Mouse (Mus musculus) midbrain, embryonic 11.5 days (tissue): ENCODE results near the gene Etv6. TPM values are rescaled to one million over a fixed set of nuclear protein-coding genes. Genes with fewer than 3 reads are reported as not detected.

ENCODE experiments used
- ATAC-seq: fragments of 200-750 bp; cut with Nextera tagmentation; 2 replicates; pipeline ENCODE4 v1.8.0; 2017; ENCODE audit warnings: moderate TSS enrichment, moderate library complexity; ENCODE audit not compliant: low FRiP score
- DNase-seq: peaks from one replicate; pipeline ENCODE4 v3.0.0; 2015; ENCODE audit warnings: low spot score; ENCODE audit errors: missing footprints
- H3K27ac ChIP-seq: fragments of 300-500 bp; sonication (generic); 2 replicates; pipeline ENCODE4 v1.5.1; 2014; ENCODE audit warnings: low read depth, low read length
- H3K27me3 ChIP-seq: fragments of 300-500 bp; sonication (generic); 2 replicates; pipeline ENCODE4 v1.6.1; 2014; ENCODE audit warnings: mild to moderate bottlenecking, low read length, moderate library complexity, mixed read lengths; ENCODE audit not compliant: control insufficient read depth, insufficient read depth
- H3K36me3 ChIP-seq: fragments of 300-500 bp; sonication (generic); 2 replicates; pipeline ENCODE4 v1.6.1; 2014; ENCODE audit warnings: mild to moderate bottlenecking, low read length, moderate library complexity, mixed read lengths; ENCODE audit not compliant: control insufficient read depth, insufficient read depth
- H3K4me1 ChIP-seq: fragments of 300-500 bp; sonication (generic); 2 replicates; pipeline ENCODE4 v1.6.1; 2014; ENCODE audit warnings: low read length; ENCODE audit not compliant: control insufficient read depth, insufficient read depth
- H3K4me2 ChIP-seq: fragments of 300-500 bp; sonication (generic); 2 replicates; pipeline ENCODE4 v1.6.1; 2014; ENCODE audit warnings: mild to moderate bottlenecking, moderate library complexity
- H3K4me3 ChIP-seq: fragments of 300-500 bp; sonication (generic); 2 replicates; pipeline ENCODE4 v1.5.1; 2014; ENCODE audit warnings: low read depth, low read length
- H3K9ac ChIP-seq: fragments of 300-500 bp; sonication (generic); 2 replicates; pipeline ENCODE4 v1.6.1; 2014; ENCODE audit warnings: low read length
- H3K9me3 ChIP-seq: fragments of 300-500 bp; sonication (generic); 2 replicates; pipeline ENCODE4 v1.6.1; 2016; ENCODE audit warnings: low read length; ENCODE audit not compliant: control insufficient read depth
- WGBS: fragments of 180-500 bp; shearing (Covaris S2); extraction: QIAGEN DNeasy Blood & Tissue Kit; methylation state at CpG from one replicate; pipeline ENCODE4 v1.1.7; 2014; 5-methylcytosine and 5-hydroxymethylcytosine counted together
- polyA plus RNA-seq: library from polyadenylated mRNA; unstranded; fragments of >200 nt; fragmentation: Nextera tagmentation; extraction: Ambion mirVana; gene quantifications from 2 replicates; pipeline ENCODE4 v1.2.1, GENCODE M21; 2014

Etv6 gene
- polyA plus RNA-seq, 1 experiment from 2014 or later, result 14.0 TPM

GRCm38 (mm10) chr6:134090378-134090692 is 54.8 kb downstream of the Etv6 start:
- DNase-seq (no peak), ATAC-seq (no peak)
- Histone ChIP-seq H3K27ac (no peak overlapping the region), H3K4me2 (no peak overlapping the region), H3K4me1 (no peaks in the 10 kb centered on the region), H3K27me3 (no peaks in the 10 kb centered on the region), H3K36me3 (no peaks in the 10 kb centered on the region), H3K9ac (no peak overlapping the region), H3K4me3 (no peak overlapping the region), H3K9me3 (no peaks in the 10 kb centered on the region)
- WGBS, result 83% methylated on average over 4 of the region's 4 CpGs

- 87% methylated on average over 4 of the region's 4 CpGs for WGBS
- H3K27me3 ChIP-seq, result no peaks in the 10 kb centered on the region
- no peaks in the 10 kb centered on the region for H3K4me1 ChIP-seq
- H3K9ac ChIP-seq, result no peak overlapping the region
- DNase-seq, result no peak
- no peaks in the 10 kb centered on the region for H3K36me3 ChIP-seq
- no peaks in the 10 kb centered on the region for H3K9me3 ChIP-seq
- ATAC-seq, result no peak
- no peak overlapping the region for H3K4me2 ChIP-seq
- no peak overlapping the region for H3K27ac ChIP-seq
- H3K4me3 ChIP-seq, result no peak overlapping the region
These were observed 55.4 kb downstream of the Etv6 start for GRCm38 (mm10) chr6:134090875-134091274.

- H3K9ac ChIP-seq, result no peak overlapping the region
- H3K4me3 ChIP-seq, result no peak overlapping the region
- ATAC-seq, result no peak
- WGBS, result 86% methylated on average over 8 of the region's 8 CpGs
- DNase-seq, result no peak
- no peak overlapping the region for H3K27ac ChIP-seq
- H3K9me3 ChIP-seq, result no peaks in the 10 kb centered on the region
- H3K4me1 ChIP-seq, result no peaks in the 10 kb centered on the region
- H3K36me3 ChIP-seq, result no peaks in the 10 kb centered on the region
- H3K27me3 ChIP-seq, result no peaks in the 10 kb centered on the region
- no peak overlapping the region for H3K4me2 ChIP-seq
These were observed 55.9 kb downstream of the Etv6 start for GRCm38 (mm10) chr6:134091398-134091801.

GRCm38 (mm10) chr6:134094066-134094465 is 58.6 kb downstream of the Etv6 start:
- ATAC-seq, result no peak
- H3K4me2 ChIP-seq, result no peak overlapping the region
- H3K4me3 ChIP-seq, result no peak overlapping the region
- no peaks in the 10 kb centered on the region for H3K27me3 ChIP-seq
- WGBS, result 95% methylated on average over 5 of the region's 5 CpGs
- no peak for DNase-seq
- no peak overlapping the region for H3K9ac ChIP-seq
- H3K9me3 ChIP-seq, result no peaks in the 10 kb centered on the region
- H3K4me1 ChIP-seq, result no peaks in the 10 kb centered on the region
- H3K27ac ChIP-seq, result no peak overlapping the region
- no peaks in the 10 kb centered on the region for H3K36me3 ChIP-seq

GRCm38 (mm10) chr6:134094620-134095019 is 59.1 kb downstream of the Etv6 start:
- no peaks in the 10 kb centered on the region for H3K4me1 ChIP-seq
- H3K4me2 ChIP-seq, result no peak overlapping the region
- H3K27ac ChIP-seq, result no peak overlapping the region
- H3K27me3 ChIP-seq, result no peaks in the 10 kb centered on the region
- no peak overlapping the region for H3K9ac ChIP-seq
- H3K36me3 ChIP-seq, result no peaks in the 10 kb centered on the region
- H3K9me3 ChIP-seq, result no peaks in the 10 kb centered on the region
- no peak overlapping the region for H3K4me3 ChIP-seq
- ATAC-seq (no peak), DNase-seq (no peak)
- WGBS, result 93% methylated on average over 7 of the region's 8 CpGs

GRCm38 (mm10) chr6:134095582-134095981 is 60.1 kb downstream of the Etv6 start:
- Histone ChIP-seq H3K4me3 (no peak overlapping the region), H3K9ac (no peak overlapping the region), H3K27me3 (no peaks in the 10 kb centered on the region), H3K36me3 (no peaks in the 10 kb centered on the region), H3K9me3 (no peaks in the 10 kb centered on the region), H3K4me1 (no peaks in the 10 kb centered on the region), H3K27ac (no peak overlapping the region), H3K4me2 (no peak overlapping the region)
- ATAC-seq (no peak), DNase-seq (no peak)
- 90% methylated on average over 4 of the region's 4 CpGs for WGBS

GRCm38 (mm10) chr6:134099976-134100743 is 64.7 kb downstream of the Etv6 start:
- Histone ChIP-seq H3K36me3 (no peaks in the 10 kb centered on the region; the same call in 1 of the 2 replicates), H3K27me3 (no peaks in the 10 kb centered on the region), H3K27ac (no peak overlapping the region), H3K9ac (no peak overlapping the region), H3K4me1 (no peaks in the 10 kb centered on the region), H3K4me2 (no peak overlapping the region), H3K9me3 (no peaks in the 10 kb centered on the region), H3K4me3 (no peak overlapping the region)
- ATAC-seq (no peak), DNase-seq (no peak)
- 93% methylated on average over 11 of the region's 11 CpGs for WGBS

- no peaks in the 10 kb centered on the region for H3K27me3 ChIP-seq
- ATAC-seq (no peak), DNase-seq (no peak)
- H3K27ac ChIP-seq, result no peak overlapping the region
- H3K4me1 ChIP-seq, result no peaks in the 10 kb centered on the region
- H3K4me3 ChIP-seq, result no peak overlapping the region
- no peaks in the 10 kb centered on the region for H3K9me3 ChIP-seq
- no peaks in the 10 kb centered on the region; the same call in 1 of the 2 replicates for H3K36me3 ChIP-seq
- WGBS, result 93% methylated on average over 1 of the region's 1 CpGs
- no peak overlapping the region for H3K4me2 ChIP-seq
- no peak overlapping the region for H3K9ac ChIP-seq
These were observed 66.9 kb downstream of the Etv6 start for GRCm38 (mm10) chr6:134102396-134102795.

- Histone ChIP-seq H3K4me2 (no peak overlapping the region), H3K27me3 (no peaks in the 10 kb centered on the region), H3K27ac (no peak overlapping the region), H3K36me3 (no peaks in the 10 kb centered on the region; the same call in 1 of the 2 replicates), H3K4me3 (no peak overlapping the region), H3K9ac (no peak overlapping the region), H3K4me1 (no peaks in the 10 kb centered on the region), H3K9me3 (no peaks in the 10 kb centered on the region)
- WGBS, result 91% methylated on average over 8 of the region's 8 CpGs
- ATAC-seq (no peak), DNase-seq (no peak)
These were observed 68.0 kb downstream of the Etv6 start for GRCm38 (mm10) chr6:134103519-134103918.
